Mouse (Mus musculus): Measurements from ENCODE around the gene Reln.

Gene Reln

DNA sequence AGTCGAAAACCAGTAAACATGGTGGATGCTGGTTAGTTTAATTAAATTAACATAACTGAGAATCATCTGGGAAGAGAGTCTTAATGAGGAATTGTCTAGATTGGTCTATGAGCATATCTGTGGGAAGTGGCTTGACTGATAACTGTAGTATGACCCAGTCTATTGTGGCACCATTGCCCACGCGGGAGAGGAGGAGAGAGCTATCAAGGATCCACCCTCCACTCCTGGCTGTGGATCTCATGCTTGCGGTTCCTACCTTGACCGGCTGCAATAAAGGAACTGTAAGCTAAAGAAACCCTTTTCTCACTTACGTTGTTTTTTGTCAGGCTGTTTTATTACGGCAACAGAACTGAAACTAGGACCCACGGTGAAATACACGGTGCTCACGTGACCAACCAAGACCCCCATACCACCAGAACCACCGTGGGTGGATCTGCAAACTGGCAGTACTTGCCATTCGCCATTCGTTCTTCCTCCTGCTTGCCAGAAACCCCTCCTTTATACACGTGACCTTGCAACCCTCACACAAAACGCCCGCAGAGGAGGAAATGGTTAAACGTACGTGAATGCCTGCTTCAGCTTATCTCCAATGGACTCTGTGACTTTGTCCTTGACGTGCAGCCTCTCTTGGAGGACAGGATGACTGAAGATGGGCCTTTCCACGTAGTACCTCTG, 497.7 kb downstream of the Reln start:
- no peak for DNase-seq (ENCODE audit: low spot score in 2 of 2)

- no peak for DNase-seq (ENCODE audit: low spot score in 2 of 2)
These were observed 499.8 kb downstream of the Reln start for GRCm38 (mm10) chr5:21844676-21845075.

Measured in spleen, postnatal 10 days (tissue).